Mouse (Mus musculus) heart, adult 11 months (tissue): Measurements from ENCODE around the gene Cdca3.

Source experiments
- DNase-seq: peaks from one replicate; pipeline ENCODE4 v3.0.0; 2022

The Cdca3 gene

GRCm38 (mm10) chr6:124865766-124866362 is 36.5 kb downstream of the Cdca3 start:
- no peak for DNase-seq

DNA sequence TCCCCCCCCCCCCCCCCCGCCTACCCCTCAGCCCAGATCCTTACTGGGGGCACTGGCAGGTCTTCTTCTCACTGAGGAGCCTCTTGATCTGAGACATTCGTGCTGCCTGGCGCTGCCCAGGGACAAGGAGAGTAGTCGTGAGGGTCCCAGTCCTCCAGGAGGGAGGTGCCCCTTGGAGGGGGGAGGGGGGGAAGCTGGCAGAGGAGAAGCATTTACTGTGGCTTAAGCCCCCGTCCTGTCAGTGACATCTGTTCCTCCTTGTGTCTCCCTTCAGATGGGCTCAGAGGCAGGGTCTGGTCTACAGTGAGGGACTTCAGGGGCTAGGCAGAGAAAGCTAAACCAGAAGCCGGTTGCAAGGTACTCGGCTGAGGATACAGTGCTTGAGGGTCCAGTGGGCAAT is 37.2 kb downstream of the Cdca3 start:
- no peak for DNase-seq

DNA sequence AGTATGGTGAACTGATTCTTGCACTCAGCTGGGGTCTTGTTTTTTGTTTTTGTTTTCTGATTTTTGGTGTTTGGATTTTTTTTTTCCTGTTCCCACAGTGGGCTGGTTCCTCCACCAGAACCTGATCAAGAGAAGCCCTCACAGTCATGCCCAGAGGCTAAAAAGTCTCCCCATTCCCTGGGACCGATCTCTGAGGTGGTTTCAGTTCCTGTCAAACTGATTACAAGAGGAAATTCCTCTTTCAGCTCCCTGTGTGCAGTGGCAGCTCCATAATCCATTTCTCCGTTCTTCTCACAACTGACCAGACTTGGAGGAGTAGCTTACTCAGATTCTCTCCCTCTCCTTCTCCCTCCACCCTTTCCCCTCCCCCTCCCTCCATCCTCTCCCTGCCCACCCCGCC is 45.0 kb downstream of the Cdca3 start:
- DNase-seq = no peak

- DNase-seq = no peak
Measured at GRCm38 (mm10) chr6:124879390-124879789, 50.0 kb downstream of the Cdca3 start.

GRCm38 (mm10) chr6:124881821-124882220 is 52.5 kb downstream of the Cdca3 start:
- no peak for DNase-seq
